Mouse (Mus musculus): Measurements from ENCODE around the gene Svep1. TPM values are rescaled to one million over a fixed set of nuclear protein-coding genes. Genes with fewer than 3 reads are reported as not detected.

The Svep1 gene
- polyA plus RNA-seq, 1 experiment = 0.19 TPM

GRCm38 (mm10) chr4:58197230-58197629 lies 9.4 kb downstream of the Svep1 start:
- H3K27ac ChIP-seq (ENCODE audit: insufficient read depth, low read length) = no peak overlapping the region
- no peaks in the 10 kb centered on the region for H3K27me3 ChIP-seq (ENCODE audit: control insufficient read depth, insufficient read depth, low read length, poor library complexity, severe bottlenecking)
- no peaks in the 10 kb centered on the region for H3K9me3 ChIP-seq (replicated peaks; ENCODE audit: control insufficient read depth, insufficient read depth, low read length, poor library complexity, severe bottlenecking)
- no peaks in the 10 kb centered on the region for H3K4me1 ChIP-seq (ENCODE audit: control insufficient read depth, insufficient read depth, low read length)
- H3K36me3 ChIP-seq (ENCODE audit: control insufficient read depth, insufficient read depth, low read length, poor library complexity, severe bottlenecking) = no peaks in the 10 kb centered on the region
- no peak overlapping the region for H3K4me3 ChIP-seq (ENCODE audit: low read depth, low read length)
- no peak overlapping the region for H3K9ac ChIP-seq (ENCODE audit: low read depth, poor library complexity, severe bottlenecking)
- TF ChIP-seq POLR2A (IDR thresholded peaks at IDR 0.05; ENCODE audit: insufficient read depth, low read length) (no peak), EP300 (IDR thresholded peaks at IDR 0.05; ENCODE audit: insufficient read depth, low read depth, low read length) (no peak), CTCF (IDR thresholded peaks at IDR 0.05; ENCODE audit: low read depth, low read length) (no peak)

DNA sequence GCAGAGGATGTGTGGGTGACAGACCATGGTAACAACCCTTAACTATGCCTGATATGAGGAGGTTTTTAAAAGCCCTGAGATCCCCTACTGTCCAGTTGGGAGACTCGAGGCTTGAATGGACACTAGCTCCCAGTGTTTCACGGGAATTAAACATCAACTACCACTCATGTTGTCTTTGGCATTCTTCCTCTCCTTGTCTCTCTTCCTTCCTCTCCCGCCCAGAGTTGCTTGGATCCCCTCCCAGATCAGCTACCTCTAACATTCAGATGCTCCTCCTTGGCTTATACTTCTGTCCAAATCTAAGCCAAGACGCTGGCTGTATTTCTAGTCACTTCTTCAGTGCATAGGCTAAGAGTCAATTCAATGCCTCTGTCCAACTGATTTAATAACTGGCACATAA lies 9.9 kb downstream of the Svep1 start:
- TF ChIP-seq POLR2A (IDR thresholded peaks at IDR 0.05; ENCODE audit: insufficient read depth, low read length) (no peak), CTCF (IDR thresholded peaks at IDR 0.05; ENCODE audit: low read depth, low read length) (no peak), EP300 (IDR thresholded peaks at IDR 0.05; ENCODE audit: insufficient read depth, low read depth, low read length) (no peak)
- no peaks in the 10 kb centered on the region for H3K36me3 ChIP-seq (ENCODE audit: control insufficient read depth, insufficient read depth, low read length, poor library complexity, severe bottlenecking)
- H3K27ac ChIP-seq (ENCODE audit: insufficient read depth, low read length) = no peak overlapping the region
- no peaks in the 10 kb centered on the region for H3K9me3 ChIP-seq (replicated peaks; ENCODE audit: control insufficient read depth, insufficient read depth, low read length, poor library complexity, severe bottlenecking)
- no peak overlapping the region for H3K4me3 ChIP-seq (ENCODE audit: low read depth, low read length)
- no peaks in the 10 kb centered on the region for H3K4me1 ChIP-seq (ENCODE audit: control insufficient read depth, insufficient read depth, low read length)
- H3K27me3 ChIP-seq (ENCODE audit: control insufficient read depth, insufficient read depth, low read length, poor library complexity, severe bottlenecking) = no peaks in the 10 kb centered on the region
- H3K9ac ChIP-seq (ENCODE audit: low read depth, poor library complexity, severe bottlenecking) = no peak overlapping the region

- no peak overlapping the region for H3K9ac ChIP-seq (ENCODE audit: low read depth, poor library complexity, severe bottlenecking)
- H3K27me3 ChIP-seq (ENCODE audit: control insufficient read depth, insufficient read depth, low read length, poor library complexity, severe bottlenecking) = no peaks in the 10 kb centered on the region
- H3K4me1 ChIP-seq (ENCODE audit: control insufficient read depth, insufficient read depth, low read length) = no peaks in the 10 kb centered on the region
- TF ChIP-seq POLR2A (IDR thresholded peaks at IDR 0.05; ENCODE audit: insufficient read depth, low read length) (no peak), CTCF (IDR thresholded peaks at IDR 0.05; ENCODE audit: low read depth, low read length) (no peak)
- no peak overlapping the region for H3K4me3 ChIP-seq (ENCODE audit: low read depth, low read length)
- no peaks in the 10 kb centered on the region for H3K36me3 ChIP-seq (ENCODE audit: control insufficient read depth, insufficient read depth, low read length, poor library complexity, severe bottlenecking)
- no peaks in the 10 kb centered on the region for H3K9me3 ChIP-seq (replicated peaks; ENCODE audit: control insufficient read depth, insufficient read depth, low read length, poor library complexity, severe bottlenecking)
- H3K27ac ChIP-seq (ENCODE audit: insufficient read depth, low read length) = no peak overlapping the region
These were observed 10.7 kb downstream of the Svep1 start for GRCm38 (mm10) chr4:58195936-58196335.

GRCm38 (mm10) chr4:58189281-58189680 lies 17.4 kb downstream of the Svep1 start:
- TF ChIP-seq CTCF (IDR thresholded peaks at IDR 0.05; ENCODE audit: low read depth, low read length) (no peak), POLR2A (IDR thresholded peaks at IDR 0.05; ENCODE audit: insufficient read depth, low read length) (no peak), EP300 (IDR thresholded peaks at IDR 0.05; ENCODE audit: insufficient read depth, low read depth, low read length) (no peak)
- Histone ChIP-seq H3K36me3 (ENCODE audit: control insufficient read depth, insufficient read depth, low read length, poor library complexity, severe bottlenecking) (no peaks in the 10 kb centered on the region), H3K4me1 (ENCODE audit: control insufficient read depth, insufficient read depth, low read length) (no peaks in the 10 kb centered on the region), H3K9me3 (replicated peaks; ENCODE audit: control insufficient read depth, insufficient read depth, low read length, poor library complexity, severe bottlenecking) (no peaks in the 10 kb centered on the region), H3K9ac (ENCODE audit: low read depth, poor library complexity, severe bottlenecking) (no peak overlapping the region), H3K4me3 (ENCODE audit: low read depth, low read length) (no peak overlapping the region), H3K27me3 (ENCODE audit: control insufficient read depth, insufficient read depth, low read length, poor library complexity, severe bottlenecking) (no peaks in the 10 kb centered on the region), H3K27ac (ENCODE audit: insufficient read depth, low read length) (no peak overlapping the region)

DNA sequence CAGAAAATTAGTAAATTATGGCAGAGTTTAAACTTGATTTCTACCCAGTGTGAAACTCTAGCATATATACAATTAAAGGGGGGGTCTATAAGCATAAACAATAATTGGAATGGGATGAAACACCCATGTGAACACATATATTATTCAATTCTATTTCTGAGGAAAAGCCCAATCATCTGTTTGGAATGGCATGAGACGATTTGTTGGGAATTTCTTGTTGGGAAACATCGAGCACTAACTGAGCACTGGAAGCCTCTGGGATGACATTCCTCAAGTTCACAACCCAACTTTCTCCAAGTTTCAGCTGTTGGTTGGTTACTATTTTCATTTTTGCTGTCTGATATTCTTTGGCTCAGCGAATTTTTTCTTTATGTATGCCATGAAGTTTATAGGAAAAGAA lies 21.3 kb downstream of the Svep1 start:
- Histone ChIP-seq H3K4me3 (ENCODE audit: low read depth, low read length) (no peak overlapping the region), H3K36me3 (ENCODE audit: control insufficient read depth, insufficient read depth, low read length, poor library complexity, severe bottlenecking) (no peaks in the 10 kb centered on the region), H3K27me3 (ENCODE audit: control insufficient read depth, insufficient read depth, low read length, poor library complexity, severe bottlenecking) (no peaks in the 10 kb centered on the region), H3K9me3 (replicated peaks; ENCODE audit: control insufficient read depth, insufficient read depth, low read length, poor library complexity, severe bottlenecking) (no peaks in the 10 kb centered on the region), H3K27ac (ENCODE audit: insufficient read depth, low read length) (no peak overlapping the region), H3K4me1 (ENCODE audit: control insufficient read depth, insufficient read depth, low read length) (no peaks in the 10 kb centered on the region), H3K9ac (ENCODE audit: low read depth, poor library complexity, severe bottlenecking) (no peak overlapping the region)
- TF ChIP-seq POLR2A (IDR thresholded peaks at IDR 0.05; ENCODE audit: insufficient read depth, low read length) (no peak), EP300 (IDR thresholded peaks at IDR 0.05; ENCODE audit: insufficient read depth, low read depth, low read length) (no peak), CTCF (IDR thresholded peaks at IDR 0.05; ENCODE audit: low read depth, low read length) (no peak)

GRCm38 (mm10) chr4:58184681-58185341 lies 21.8 kb downstream of the Svep1 start:
- Histone ChIP-seq H3K36me3 (ENCODE audit: control insufficient read depth, insufficient read depth, low read length, poor library complexity, severe bottlenecking) (no peaks in the 10 kb centered on the region), H3K27ac (ENCODE audit: insufficient read depth, low read length) (no peak overlapping the region), H3K4me3 (ENCODE audit: low read depth, low read length) (no peak overlapping the region), H3K9me3 (replicated peaks; ENCODE audit: control insufficient read depth, insufficient read depth, low read length, poor library complexity, severe bottlenecking) (no peaks in the 10 kb centered on the region), H3K9ac (ENCODE audit: low read depth, poor library complexity, severe bottlenecking) (no peak overlapping the region), H3K27me3 (ENCODE audit: control insufficient read depth, insufficient read depth, low read length, poor library complexity, severe bottlenecking) (no peaks in the 10 kb centered on the region), H3K4me1 (ENCODE audit: control insufficient read depth, insufficient read depth, low read length) (no peaks in the 10 kb centered on the region)
- TF ChIP-seq EP300 (IDR thresholded peaks at IDR 0.05; ENCODE audit: insufficient read depth, low read depth, low read length) = no peak
- TF ChIP-seq CTCF (IDR thresholded peaks at IDR 0.05; ENCODE audit: low read depth, low read length) = no peak
- TF ChIP-seq POLR2A (IDR thresholded peaks at IDR 0.05; ENCODE audit: insufficient read depth, low read length) = no peak

Data from ES-Bruce4 (cell line).